Mouse (Mus musculus) neural tube, embryonic 13.5 days (tissue): Measurements from ENCODE around the gene Sap30bp. TPM values are rescaled to one million over a fixed set of nuclear protein-coding genes. Genes with fewer than 3 reads are reported as not detected.
A peak's percentile ranks its signal among the peaks of the same experiment; 100 is the strongest.

Source experiments
- ATAC-seq: fragments of 200-750 bp; cut with Nextera tagmentation; 2 replicates; pipeline ENCODE4 v1.8.0; 2017; ENCODE audit warnings: low read depth, mild to moderate bottlenecking, moderate TSS enrichment, moderate library complexity
- H3K27ac ChIP-seq: fragments of 300-500 bp; sonication (generic); replicated peaks from 2 replicates; pipeline ENCODE4 v1.5.1; 2015; ENCODE audit warnings: moderate library complexity, mild to moderate bottlenecking, inconsistent platforms
- H3K27me3 ChIP-seq: fragments of 300-500 bp; sonication (generic); 2 replicates; pipeline ENCODE4 v1.6.1; 2015; ENCODE audit warnings: mild to moderate bottlenecking, inconsistent platforms
- H3K36me3 ChIP-seq: fragments of 300-500 bp; sonication (generic); 2 replicates; pipeline ENCODE4 v1.6.1; 2015; ENCODE audit warnings: mild to moderate bottlenecking, inconsistent platforms
- H3K4me1 ChIP-seq: fragments of 300-500 bp; sonication (generic); replicated peaks from 2 replicates; pipeline ENCODE4 v1.6.1; 2015; ENCODE audit warnings: inconsistent platforms
- H3K4me2 ChIP-seq: fragments of 300-500 bp; sonication (generic); 2 replicates; pipeline ENCODE4 v1.6.1; 2015; ENCODE audit warnings: inconsistent platforms, mild to moderate bottlenecking, moderate library complexity
- H3K4me3 ChIP-seq: fragments of 300-500 bp; sonication (generic); 2 replicates; pipeline ENCODE4 v1.5.1; 2015; ENCODE audit warnings: mild to moderate bottlenecking, inconsistent platforms
- H3K9ac ChIP-seq: fragments of 300-500 bp; sonication (generic); 2 replicates; pipeline ENCODE4 v1.6.1; 2015; ENCODE audit warnings: moderate library complexity, mild to moderate bottlenecking, inconsistent platforms
- H3K9me3 ChIP-seq: fragments of 300-500 bp; sonication (generic); 2 replicates; pipeline ENCODE4 v1.6.1; 2016; ENCODE audit warnings: inconsistent platforms
- WGBS: fragments of 180-500 bp; shearing (Covaris S2); methylation state at CpG from one replicate; pipeline ENCODE4 v1.1.7; 2015; 5-methylcytosine and 5-hydroxymethylcytosine counted together
- polyA plus RNA-seq: library from polyadenylated mRNA; unstranded; fragments of >200 nt; fragmentation: Nextera tagmentation; extraction: Ambion mirVana; gene quantifications from 2 replicates; pipeline ENCODE4 v1.2.1, GENCODE M21; 2015

Gene Sap30bp
- polyA plus RNA-seq, 1 experiment from 2014 or later: 59.4 TPM

DNA sequence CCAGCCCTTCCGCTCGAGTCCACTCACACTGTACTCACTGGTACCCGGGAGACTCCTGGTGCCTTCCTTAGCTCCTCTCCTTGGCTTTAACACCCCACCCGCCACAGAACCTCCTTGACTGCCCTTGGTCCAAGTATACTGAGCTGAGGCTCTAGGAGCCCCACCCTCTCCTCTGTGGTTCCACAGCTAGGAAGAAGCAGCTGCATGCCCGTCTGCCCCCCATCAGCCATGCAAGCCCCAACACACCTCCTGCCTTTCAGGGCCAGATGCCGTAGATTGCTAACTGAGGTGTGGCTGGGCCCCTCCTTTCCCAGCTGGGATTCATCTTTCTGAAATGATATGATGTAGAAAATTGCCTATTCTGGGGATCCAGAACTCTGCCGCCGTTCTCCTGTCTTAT is 12.2 kb downstream of the Sap30bp start:
- H3K36me3 ChIP-seq: peaks cover 91% of the 10 kb centered on the region
- no peak overlapping the region for H3K27ac ChIP-seq
- WGBS: 90% methylated on average over 8 of the region's 8 CpGs
- peaks cover 20% of the 10 kb centered on the region for H3K4me1 ChIP-seq
- no peaks in the 10 kb centered on the region for H3K27me3 ChIP-seq
- no peak overlapping the region for H3K4me3 ChIP-seq
- ATAC-seq: no peak
- no peak overlapping the region for H3K9ac ChIP-seq
- no peak overlapping the region for H3K4me2 ChIP-seq
- no peaks in the 10 kb centered on the region for H3K9me3 ChIP-seq

DNA sequence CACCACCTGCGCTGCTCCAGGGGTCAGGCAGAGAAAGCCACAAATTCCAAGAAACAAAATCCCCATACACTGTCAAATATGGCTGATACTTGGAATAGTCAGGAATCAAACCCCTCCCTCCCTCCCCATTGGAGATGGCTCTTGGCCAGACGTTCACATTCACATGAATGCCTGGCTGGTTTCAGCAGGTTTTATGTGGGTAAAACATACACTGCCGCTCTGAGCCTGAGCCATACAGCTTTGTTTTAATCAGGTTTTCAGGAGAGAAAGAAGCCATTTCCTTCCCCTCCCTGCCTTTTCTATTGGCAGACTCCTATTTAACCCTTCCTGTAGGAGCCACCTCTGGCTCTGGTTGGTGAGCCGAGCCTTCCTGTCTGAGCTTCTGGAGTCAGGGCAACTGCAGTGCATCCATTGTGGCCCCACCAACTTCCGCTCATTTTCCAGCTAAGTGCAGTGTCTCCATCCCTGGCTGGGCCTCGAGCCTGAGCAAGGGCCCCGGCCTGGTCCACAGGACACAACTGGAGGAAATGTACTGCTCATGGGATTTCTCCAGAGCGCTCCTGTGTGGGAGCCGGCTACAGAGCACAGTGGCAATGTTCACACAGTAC is 13.2 kb downstream of the Sap30bp start:
- no peak overlapping the region for H3K4me2 ChIP-seq
- no peak for ATAC-seq
- 81% methylated on average over 9 of the region's 9 CpGs for WGBS
- no peak overlapping the region for H3K9ac ChIP-seq
- peaks cover 91% of the 10 kb centered on the region for H3K36me3 ChIP-seq
- no peak overlapping the region for H3K4me3 ChIP-seq
- no peaks in the 10 kb centered on the region for H3K27me3 ChIP-seq
- no peaks in the 10 kb centered on the region for H3K9me3 ChIP-seq
- H3K4me1 ChIP-seq: peaks cover 28% of the 10 kb centered on the region
- H3K27ac ChIP-seq: peak overlapping the region; percentile 64

DNA sequence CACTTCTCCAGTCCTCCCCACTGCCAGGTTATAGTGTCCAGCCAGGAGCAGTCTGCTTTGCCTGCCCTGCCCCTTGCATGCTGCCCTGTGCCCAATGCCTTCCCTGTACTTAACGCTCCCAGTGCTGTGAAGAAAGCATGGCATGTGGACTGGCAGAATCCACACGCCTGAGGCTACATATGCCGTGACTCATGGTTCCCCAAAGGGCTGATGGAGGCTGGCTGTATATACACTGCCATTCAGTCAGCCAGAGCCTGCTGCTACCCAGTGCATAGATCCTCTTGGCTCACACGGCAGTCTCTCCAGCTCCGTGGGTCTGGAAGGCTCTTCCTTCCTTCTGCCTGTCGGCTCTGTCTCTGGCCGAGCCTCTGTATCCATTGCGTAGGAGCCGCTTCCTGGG is 15.2 kb downstream of the Sap30bp start:
- Histone ChIP-seq H3K9me3 (no peaks in the 10 kb centered on the region), H3K36me3 (peaks cover 93% of the 10 kb centered on the region), H3K9ac (no peak overlapping the region), H3K27ac (no peak overlapping the region), H3K4me1 (peaks cover 34% of the 10 kb centered on the region), H3K4me3 (no peak overlapping the region), H3K27me3 (no peaks in the 10 kb centered on the region), H3K4me2 (no peak overlapping the region)
- 88% methylated on average over 9 of the region's 9 CpGs for WGBS
- no peak for ATAC-seq

DNA sequence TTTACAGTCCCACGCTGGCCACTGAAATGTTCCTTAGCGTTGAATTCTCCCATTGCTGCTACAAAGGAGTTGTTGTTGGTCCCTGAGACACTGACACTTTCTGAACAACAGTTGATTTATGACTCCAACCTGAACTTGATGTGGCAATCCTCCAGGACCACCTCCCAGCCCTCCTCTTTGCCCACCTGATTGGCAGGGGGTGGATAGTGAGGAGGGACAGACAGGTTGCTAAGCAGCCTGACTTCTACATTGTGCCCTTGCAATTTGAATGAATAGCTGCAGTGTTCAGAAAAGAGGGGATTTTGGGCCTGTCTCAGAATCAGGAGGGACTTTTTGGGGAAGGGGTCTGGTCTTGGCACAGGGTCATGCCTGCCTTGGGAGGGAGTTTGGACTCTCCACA is 17.6 kb downstream of the Sap30bp start:
- peaks cover 52% of the 10 kb centered on the region for H3K4me1 ChIP-seq
- peak overlapping the region; percentile 86 for H3K27ac ChIP-seq

DNA sequence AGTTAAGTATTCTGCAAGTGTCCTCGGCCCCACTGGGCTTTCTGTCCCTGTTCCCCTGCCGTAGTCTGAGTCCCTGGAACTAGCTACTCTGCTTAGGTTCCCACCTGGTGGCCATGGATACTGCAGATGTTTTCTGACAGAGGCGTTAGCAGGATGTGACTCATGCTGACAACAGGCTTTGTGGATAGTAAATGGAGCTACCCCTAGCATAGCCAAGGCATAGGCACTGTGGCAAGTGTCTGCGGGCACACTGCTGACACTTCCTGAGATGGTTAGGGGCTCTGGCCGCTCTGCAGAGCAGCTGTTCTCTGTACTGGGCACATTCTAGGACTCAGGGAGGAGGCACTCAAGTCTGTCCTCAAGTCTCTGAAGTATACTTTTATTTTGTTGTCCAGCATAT is 21.6 kb downstream of the Sap30bp start:
- peak overlapping the region; percentile 84 for H3K27ac ChIP-seq
- H3K4me3 ChIP-seq: no peak overlapping the region
- no peaks in the 10 kb centered on the region for H3K27me3 ChIP-seq
- H3K4me2 ChIP-seq: no peak overlapping the region
- no peak overlapping the region for H3K9ac ChIP-seq
- ATAC-seq: no peak
- H3K4me1 ChIP-seq: peaks cover 58% of the 10 kb centered on the region
- 72% methylated on average over 5 of the region's 5 CpGs for WGBS
- no peaks in the 10 kb centered on the region for H3K9me3 ChIP-seq
- peaks cover 71% of the 10 kb centered on the region for H3K36me3 ChIP-seq

More for the DNA sequence above, 17.6 kb downstream of the Sap30bp start:
- no peak overlapping the region for H3K4me3 ChIP-seq
- no peak overlapping the region for H3K4me2 ChIP-seq
- ATAC-seq: peak; percentile 80
- no peaks in the 10 kb centered on the region for H3K9me3 ChIP-seq
- WGBS: 54% methylated on average over 2 of the region's 2 CpGs
- no peaks in the 10 kb centered on the region for H3K27me3 ChIP-seq
- peaks cover 85% of the 10 kb centered on the region for H3K36me3 ChIP-seq
- H3K9ac ChIP-seq: no peak overlapping the region

DNA sequence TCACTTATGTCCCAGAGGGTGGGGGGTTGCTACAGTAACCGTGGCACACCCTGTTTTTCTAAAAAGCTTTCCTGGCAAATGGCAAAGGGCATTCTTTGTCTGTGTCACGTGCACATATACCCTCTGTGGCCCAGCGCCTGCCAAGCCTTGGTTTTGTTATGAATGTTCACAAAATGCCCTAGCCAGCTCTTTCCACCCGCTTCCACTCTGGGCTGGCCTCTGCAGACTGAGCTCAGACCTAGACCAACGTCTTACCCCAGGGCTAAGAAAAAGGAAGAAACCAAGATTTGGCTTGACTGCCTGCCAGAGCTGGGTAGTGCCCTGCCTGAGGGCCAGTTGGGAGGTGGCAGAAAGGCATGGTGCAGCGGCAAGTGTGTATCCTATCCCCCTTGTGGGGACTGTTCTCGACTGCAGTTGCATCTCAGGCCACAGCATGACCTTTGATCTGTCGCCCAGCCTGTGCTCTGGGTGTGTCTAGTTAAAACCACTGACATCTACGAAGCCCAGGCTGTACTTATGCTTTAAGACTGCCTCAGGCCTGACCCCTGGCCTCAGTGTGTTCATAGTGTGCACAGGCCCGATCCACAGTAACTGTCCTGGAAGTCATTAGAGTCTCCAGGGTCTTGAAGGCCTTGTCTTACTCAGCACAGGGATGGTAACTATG is 22.2 kb downstream of the Sap30bp start:
- ATAC-seq: peak; percentile 44; the same call in 1 of the 2 replicates
- H3K27ac ChIP-seq: peak overlapping the region; percentile 84

DNA sequence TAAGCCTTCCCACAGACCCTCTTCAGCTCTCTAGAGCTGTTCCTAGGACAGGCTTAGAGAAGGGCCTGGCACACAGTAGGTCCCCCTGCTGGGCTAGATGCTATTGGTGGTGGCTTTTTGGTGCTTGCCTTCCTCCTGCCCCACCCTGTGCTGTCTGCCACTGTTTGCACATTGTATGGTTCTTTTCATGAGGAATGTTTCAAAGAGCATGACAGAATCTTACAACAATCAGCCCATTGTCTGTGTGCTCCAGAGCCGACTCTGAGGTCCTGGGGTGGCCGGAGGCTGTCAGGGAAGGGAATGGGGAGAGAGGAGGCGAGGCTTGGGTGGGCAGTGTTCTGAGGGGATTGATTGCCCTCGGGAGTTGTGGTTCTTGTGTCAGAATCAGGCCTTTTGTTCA is 23.4 kb downstream of the Sap30bp start:
- no peak overlapping the region for H3K4me2 ChIP-seq
- WGBS: 16% methylated on average over 4 of the region's 4 CpGs
- H3K4me1 ChIP-seq: peaks cover 43% of the 10 kb centered on the region
- no peaks in the 10 kb centered on the region for H3K27me3 ChIP-seq
- peak overlapping the region; percentile 84 for H3K27ac ChIP-seq
- H3K9me3 ChIP-seq: no peaks in the 10 kb centered on the region
- peak; percentile 60 for ATAC-seq
- H3K9ac ChIP-seq: 0 out of 2 replicates have a peak overlapping the region, but pooled peaks have one; percentile 3
- no peak overlapping the region for H3K4me3 ChIP-seq
- peaks cover 72% of the 10 kb centered on the region for H3K36me3 ChIP-seq

More for the DNA sequence above, 22.2 kb downstream of the Sap30bp start:
- 53% methylated on average over 10 of the region's 10 CpGs for WGBS
- Histone ChIP-seq H3K36me3 (peaks cover 72% of the 10 kb centered on the region), H3K27me3 (no peaks in the 10 kb centered on the region), H3K4me1 (peaks cover 52% of the 10 kb centered on the region), H3K9ac (peak overlapping the region; percentile 54), H3K4me3 (no peak overlapping the region), H3K4me2 (no peak overlapping the region), H3K9me3 (no peaks in the 10 kb centered on the region)

DNA sequence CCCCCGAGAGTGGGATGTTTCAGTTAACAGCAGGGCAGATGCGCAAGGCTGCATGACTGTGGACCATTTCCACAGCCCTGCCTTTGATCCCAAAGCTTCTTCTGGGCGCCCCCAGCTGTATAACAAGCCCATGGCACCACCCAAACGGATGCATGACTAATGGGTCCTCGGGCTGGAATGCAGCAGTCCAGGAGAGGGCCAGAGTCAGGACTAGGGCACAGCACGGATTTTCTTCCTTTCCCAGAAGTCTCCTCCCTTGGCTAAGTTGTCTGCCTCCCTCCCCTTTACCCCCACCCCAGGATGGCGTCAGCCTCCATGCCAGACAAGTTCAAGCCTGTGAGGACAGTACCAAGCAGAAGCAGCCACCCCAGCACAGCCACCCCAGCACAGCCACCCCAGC is 24.9 kb downstream of the Sap30bp start:
- 50% methylated on average over 7 of the region's 7 CpGs for WGBS
- no peak overlapping the region for H3K9ac ChIP-seq
- ATAC-seq: no peak
- no peak overlapping the region for H3K4me3 ChIP-seq
- peak overlapping the region; percentile 84 for H3K27ac ChIP-seq
- H3K9me3 ChIP-seq: no peaks in the 10 kb centered on the region
- H3K27me3 ChIP-seq: no peaks in the 10 kb centered on the region
- no peak overlapping the region for H3K4me2 ChIP-seq
- peaks cover 39% of the 10 kb centered on the region for H3K4me1 ChIP-seq
- H3K36me3 ChIP-seq: peaks cover 72% of the 10 kb centered on the region

DNA sequence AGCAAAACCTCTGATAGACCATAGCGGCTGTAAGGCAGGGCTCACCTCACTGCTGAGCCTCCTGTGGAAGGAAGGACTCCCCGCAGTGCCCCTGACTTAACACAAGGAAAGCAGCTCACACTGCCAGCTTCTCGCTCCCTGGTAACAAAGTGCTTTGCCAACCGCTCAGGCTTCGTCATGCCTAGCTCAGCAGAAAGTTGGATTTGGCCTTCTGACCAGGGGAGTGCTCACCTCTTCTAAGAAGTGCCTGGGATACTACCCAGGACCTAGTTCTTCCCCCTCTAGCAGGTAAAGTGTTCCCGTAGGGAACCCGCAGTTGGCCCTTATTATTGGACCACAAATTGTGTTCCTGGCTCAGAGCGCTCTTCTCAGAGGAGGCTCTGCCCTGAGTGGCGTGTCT is 25.9 kb downstream of the Sap30bp start:
- peaks cover 73% of the 10 kb centered on the region for H3K36me3 ChIP-seq

DNA sequence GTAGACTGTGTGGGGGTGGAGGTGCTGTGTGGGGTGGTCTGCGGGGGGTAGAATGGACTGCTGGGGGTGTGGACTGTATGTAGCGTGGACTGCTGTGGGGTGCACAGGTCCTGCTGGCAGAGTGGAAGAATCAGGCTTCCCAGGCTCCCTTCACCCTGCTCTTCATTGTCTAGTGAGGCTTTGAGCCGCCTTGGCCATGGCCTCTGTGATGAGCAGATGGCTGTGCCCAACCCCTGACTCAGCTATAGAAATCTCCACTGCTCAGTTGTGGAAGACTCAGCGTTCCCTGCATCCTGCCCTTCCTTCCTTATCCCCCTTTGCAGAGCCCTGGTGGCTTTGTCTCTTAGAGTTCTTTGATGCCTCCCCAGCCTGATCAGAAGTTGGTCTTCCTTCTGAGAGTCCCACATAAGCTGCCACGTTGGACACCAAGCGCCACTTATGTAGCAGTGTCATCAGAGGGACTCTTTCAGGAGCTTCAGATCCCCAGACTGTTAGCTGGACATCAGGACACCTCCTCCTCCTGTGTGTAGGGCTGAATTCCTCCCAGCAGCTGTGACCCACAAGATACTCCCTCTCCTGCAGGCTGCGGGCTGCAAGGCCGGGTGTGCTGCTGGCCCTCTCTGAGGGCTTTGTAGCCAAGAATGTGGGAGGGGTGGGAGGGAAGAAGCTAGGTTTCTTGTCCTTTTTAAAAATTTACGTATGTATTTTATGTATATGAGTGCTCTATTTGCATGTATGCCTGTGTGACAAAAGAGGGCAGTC is 29.8 kb downstream of the Sap30bp start:
- no peaks in the 10 kb centered on the region for H3K9me3 ChIP-seq
- 91% methylated on average over 9 of the region's 9 CpGs for WGBS
- no peak overlapping the region for H3K27ac ChIP-seq
- ATAC-seq: no peak
- no peak overlapping the region for H3K9ac ChIP-seq
- H3K4me1 ChIP-seq: peaks cover 2% of the 10 kb centered on the region
- H3K27me3 ChIP-seq: no peaks in the 10 kb centered on the region
- no peak overlapping the region for H3K4me2 ChIP-seq
- peaks cover 86% of the 10 kb centered on the region for H3K36me3 ChIP-seq
- H3K4me3 ChIP-seq: no peak overlapping the region

More for the DNA sequence above, 25.9 kb downstream of the Sap30bp start:
- 94% methylated on average over 9 of the region's 9 CpGs for WGBS
- Histone ChIP-seq H3K9me3 (no peaks in the 10 kb centered on the region), H3K4me1 (peaks cover 38% of the 10 kb centered on the region), H3K9ac (no peak overlapping the region), H3K4me2 (no peak overlapping the region), H3K4me3 (no peak overlapping the region), H3K27me3 (no peaks in the 10 kb centered on the region), H3K27ac (no peak overlapping the region)
- no peak for ATAC-seq

DNA sequence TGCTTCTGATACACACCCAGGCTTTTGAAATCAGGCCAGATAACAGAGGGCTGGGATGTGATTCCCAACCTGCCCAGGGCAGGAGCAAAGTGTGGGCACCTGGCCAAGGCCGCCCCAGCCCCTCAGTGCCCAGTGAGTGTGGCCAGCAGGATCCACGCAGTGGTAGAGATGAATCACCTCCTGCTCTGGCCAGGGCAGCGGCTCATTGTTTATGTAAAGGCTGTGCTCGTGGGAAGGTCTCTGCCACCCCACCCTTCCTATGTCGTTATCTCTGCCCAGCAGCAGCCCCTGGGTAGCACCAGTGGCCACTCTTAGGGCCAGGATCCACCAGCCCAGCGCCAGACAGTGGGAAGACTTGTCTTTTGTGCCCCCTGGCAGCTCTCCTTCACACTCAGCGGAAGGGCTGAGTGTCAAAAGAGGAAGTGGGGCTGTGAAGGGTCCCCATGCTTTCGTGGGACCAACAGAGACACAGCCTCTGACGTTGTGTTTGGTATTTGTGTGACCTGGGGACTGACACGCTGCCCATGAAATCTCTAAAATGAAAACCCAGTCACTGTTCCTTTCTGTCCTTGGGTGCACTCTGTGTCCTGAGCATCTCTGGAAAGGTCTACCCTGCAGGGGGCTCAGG is 32.0 kb downstream of the Sap30bp start:
- 0 out of 2 replicates have a peak overlapping the region, but pooled peaks have one; percentile 3 for H3K27ac ChIP-seq
- H3K4me2 ChIP-seq: no peak overlapping the region
- H3K9ac ChIP-seq: no peak overlapping the region
- no peaks in the 10 kb centered on the region for H3K27me3 ChIP-seq
- H3K36me3 ChIP-seq: peaks cover 71% of the 10 kb centered on the region
- H3K4me1 ChIP-seq: no peaks in the 10 kb centered on the region
- WGBS: 85% methylated on average over 10 of the region's 10 CpGs
- H3K9me3 ChIP-seq: no peaks in the 10 kb centered on the region
- no peak overlapping the region for H3K4me3 ChIP-seq
- ATAC-seq: no peak
